Mouse (Mus musculus): ENCODE data around the gene Gm21887.
"Not testable (repeated sequence)": the region's sequence is repeated elsewhere in the genome, so short reads cannot be mapped to it uniquely, and the experiment has no call there.

The Gm21887 gene

GRCm38 (mm10) chrX:170009016-170009750, at the start of gene Gm21887:
Gene Gm21887, plus strand, starts transcription at chrX:170009659.
- CTCF ChIA-PET, POLR2A ChIA-PET: not testable (repeated sequence)

- ChIA-PET POLR2A (interaction anchor here in 1 of 4 experiments (0.7 to 1.3 kb wide), 5 partner anchors 39 to 58 kb away, joined by 3 to 14 read pairs (median 7); no protein-coding TSS in a partner anchor), CTCF (interaction anchor here in 1 of 4 experiments (0.6 to 1.1 kb wide), 2 partner anchors 48 to 174 kb away, joined by 3 to 4 read pairs; no protein-coding TSS in a partner anchor)
Measured at GRCm38 (mm10) chrX:169969337-169969736, 40.1 kb upstream of the Gm21887 start.

GRCm38 (mm10) chrX:169969765-169970164, 39.7 kb upstream of the Gm21887 start:
- POLR2A ChIA-PET = interaction anchor here in 1 of 4 experiments (0.7 to 1.3 kb wide), 5 partner anchors 39 to 58 kb away, joined by 3 to 14 read pairs (median 7); no protein-coding TSS in a partner anchor
- CTCF ChIA-PET = interaction anchor here in 1 of 4 experiments (1.1 kb wide), 1 partner anchor 49 kb away, joined by 3 read pairs; no protein-coding TSS in a partner anchor

GRCm38 (mm10) chrX:169970546-169970945, 38.9 kb upstream of the Gm21887 start:
- CTCF ChIA-PET, POLR2A ChIA-PET: not testable (repeated sequence)

- POLR2A ChIA-PET, CTCF ChIA-PET: not testable (repeated sequence)
Measured at GRCm38 (mm10) chrX:169971562-169971961, 37.9 kb upstream of the Gm21887 start.

- POLR2A ChIA-PET, CTCF ChIA-PET: not testable (repeated sequence)
Measured at GRCm38 (mm10) chrX:169972131-169972530, 37.3 kb upstream of the Gm21887 start.

- POLR2A ChIA-PET = not testable (repeated sequence)
Measured at GRCm38 (mm10) chrX:169972791-169973494, 36.5 kb upstream of the Gm21887 start.

GRCm38 (mm10) chrX:169973806-169974205, 35.7 kb upstream of the Gm21887 start:
- CTCF ChIA-PET, POLR2A ChIA-PET: not testable (repeated sequence)

More at GRCm38 (mm10) chrX:169972791-169973494, 36.5 kb upstream of the Gm21887 start:
- CTCF ChIA-PET = not testable (repeated sequence)

GRCm38 (mm10) chrX:169974456-169974855, 35.0 kb upstream of the Gm21887 start:
- CTCF ChIA-PET, POLR2A ChIA-PET: not testable (repeated sequence)

GRCm38 (mm10) chrX:169974974-169975373, 34.5 kb upstream of the Gm21887 start:
- POLR2A ChIA-PET, CTCF ChIA-PET: not testable (repeated sequence)

- POLR2A ChIA-PET, CTCF ChIA-PET: not testable (repeated sequence)
Measured at GRCm38 (mm10) chrX:169975681-169976131, 33.8 kb upstream of the Gm21887 start.

GRCm38 (mm10) chrX:169976340-169976739, 33.1 kb upstream of the Gm21887 start:
- CTCF ChIA-PET, POLR2A ChIA-PET: not testable (repeated sequence)

- CTCF ChIA-PET = not testable (repeated sequence)
Measured at GRCm38 (mm10) chrX:169977856-169978435, 31.5 kb upstream of the Gm21887 start.

GRCm38 (mm10) chrX:169978436-169979381, 30.8 kb upstream of the Gm21887 start:
- CTCF ChIA-PET, POLR2A ChIA-PET: not testable (repeated sequence)

More at GRCm38 (mm10) chrX:169977856-169978435, 31.5 kb upstream of the Gm21887 start:
- POLR2A ChIA-PET = not testable (repeated sequence)

- CTCF ChIA-PET, POLR2A ChIA-PET: not testable (repeated sequence)
Measured at GRCm38 (mm10) chrX:169979461-169980202, 29.8 kb upstream of the Gm21887 start.

GRCm38 (mm10) chrX:169980203-169980556, 29.3 kb upstream of the Gm21887 start:
- CTCF ChIA-PET, POLR2A ChIA-PET: not testable (repeated sequence)

- ChIA-PET CTCF (no interaction called here), POLR2A (no interaction called here)
Measured at GRCm38 (mm10) chrX:169980809-169981289, 28.6 kb upstream of the Gm21887 start.

GRCm38 (mm10) chrX:169981761-169982181, 27.7 kb upstream of the Gm21887 start:
- POLR2A ChIA-PET, CTCF ChIA-PET: not testable (repeated sequence)

Data from embryonic stem cell, embryonic (primary cell).